Mouse (Mus musculus): ENCODE data around the gene Vmn2r12.
"Not testable (repeated sequence)": the region's sequence is repeated elsewhere in the genome, so short reads cannot be mapped to it uniquely, and the experiment has no call there.

Vmn2r12 gene

GRCm38 (mm10) chr5:109097850-109098249 lies at the start of gene Vmn2r12:
Vmn2r12 (minus strand) TSS chr5:109097950.
- in situ Hi-C loops (cut with MboI, MseI) = not testable (repeated sequence)

DNA sequence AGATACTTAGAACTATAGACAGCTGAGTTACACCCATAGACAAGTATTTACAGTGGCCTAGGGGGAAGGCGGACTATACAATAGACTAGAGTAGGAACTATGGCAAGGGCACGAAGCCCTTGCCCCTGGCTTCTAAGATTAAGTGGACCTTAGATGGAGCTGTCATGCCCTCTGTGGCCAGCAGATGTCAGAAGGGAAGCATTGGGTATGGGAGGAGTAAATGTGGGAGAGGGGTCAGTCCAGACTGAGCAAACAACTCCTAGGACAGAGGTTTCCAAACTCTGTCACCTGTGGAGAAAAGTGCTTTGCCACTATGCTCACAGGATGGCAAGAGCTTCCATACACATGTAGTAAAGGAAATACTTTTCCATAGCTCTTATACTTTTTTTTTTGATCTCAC lies 41.8 kb upstream of the Vmn2r12 start:
- in situ Hi-C loops (cut with MboI, MseI) = no loop called here

DNA sequence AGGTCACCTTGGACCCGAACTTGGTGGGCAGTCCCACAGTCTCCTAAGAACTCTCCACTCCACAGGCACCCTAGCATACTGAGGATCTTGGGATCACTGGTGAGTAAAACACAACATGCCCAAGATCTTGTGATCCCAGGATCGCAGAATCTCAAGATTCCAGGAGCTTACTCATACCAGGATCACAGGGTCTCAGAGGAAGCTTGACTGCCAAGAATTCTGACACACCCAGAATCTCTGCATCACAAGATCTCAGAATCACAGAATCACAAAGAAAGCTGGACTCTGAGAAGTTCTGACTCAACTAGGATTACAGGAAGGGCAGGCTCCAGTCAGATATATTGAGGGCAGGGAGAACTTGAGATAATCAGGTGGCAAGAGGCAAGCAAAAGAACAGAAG lies 39.0 kb upstream of the Vmn2r12 start:
- in situ Hi-C loops (cut with MboI, MseI) = no loop called here

GRCm38 (mm10) chr5:109096482-109096881 lies 1.3 kb downstream of the Vmn2r12 start:
- in situ Hi-C loops (cut with MboI, MseI) = not testable (repeated sequence)

DNA sequence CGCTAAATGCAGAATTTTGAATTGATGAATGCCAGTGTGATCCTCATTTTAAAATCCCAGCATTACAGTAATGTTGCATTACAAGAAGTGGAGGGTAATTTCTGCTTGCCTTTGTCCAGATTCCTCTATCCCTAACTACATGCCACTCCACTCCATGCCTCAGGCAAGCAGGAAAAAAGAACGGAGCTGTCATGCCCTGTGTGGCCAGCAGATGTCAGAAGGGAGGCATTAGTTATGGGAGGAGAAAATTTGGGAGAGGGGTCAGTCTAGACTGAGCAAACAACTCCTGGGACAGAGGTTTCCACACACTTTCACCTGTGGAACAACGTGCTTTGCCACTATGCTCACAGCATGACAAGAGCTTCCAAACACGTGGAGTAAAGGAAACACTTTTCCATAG lies 25.7 kb downstream of the Vmn2r12 start:
- in situ Hi-C loops (cut with MboI, MseI) = not testable (repeated sequence)

GRCm38 (mm10) chr5:109059469-109059868 lies 38.3 kb downstream of the Vmn2r12 start, which contains the start of gene Vmn2r11:
Vmn2r11 (minus strand) TSS chr5:109059569.
- in situ Hi-C loops (cut with MboI, MseI) = not testable (repeated sequence)

DNA sequence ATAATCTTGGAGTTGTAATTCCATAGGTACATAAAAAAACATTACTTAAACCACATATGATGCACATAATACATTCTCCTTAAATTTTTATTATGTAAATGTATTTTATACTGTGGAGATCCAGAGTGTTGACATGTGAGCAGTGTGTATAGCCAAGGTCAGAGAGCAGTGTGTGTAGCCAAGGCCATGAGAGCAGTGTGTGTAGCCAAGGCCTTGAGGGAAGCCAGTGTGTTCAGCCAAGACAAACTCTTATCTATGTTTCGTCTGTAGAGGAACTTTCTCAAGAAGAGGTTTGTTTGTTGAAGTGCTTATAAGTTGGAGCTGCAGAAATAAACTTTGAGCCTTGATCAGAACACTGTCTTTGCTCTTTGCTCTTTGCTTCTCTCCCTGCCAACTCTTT lies 42.5 kb downstream of the Vmn2r12 start:
- in situ Hi-C loops (cut with MboI, MseI) = no loop called here

All from T-helper 2 cell (primary cell).